Mouse (Mus musculus): Measurements from ENCODE around the gene Nfasc.

- TF ChIP-seq POLR2A (IDR thresholded peaks at IDR 0.05; ENCODE audit: borderline replicate concordance, low read depth, low read length), result no peak
- no peak for TF ChIP-seq CTCF (IDR thresholded peaks at IDR 0.05; ENCODE audit: low read depth, low read length)
Observed at GRCm38 (mm10) chr1:132654769-132655168, 86.8 kb downstream of the Nfasc start.
